Mouse (Mus musculus): Measurements from ENCODE around the gene Cyp3a41b.
"Not testable (repeated sequence)": the region's sequence is repeated elsewhere in the genome, so short reads cannot be mapped to it uniquely, and the experiment has no call there.

Gene Cyp3a41b

DNA sequence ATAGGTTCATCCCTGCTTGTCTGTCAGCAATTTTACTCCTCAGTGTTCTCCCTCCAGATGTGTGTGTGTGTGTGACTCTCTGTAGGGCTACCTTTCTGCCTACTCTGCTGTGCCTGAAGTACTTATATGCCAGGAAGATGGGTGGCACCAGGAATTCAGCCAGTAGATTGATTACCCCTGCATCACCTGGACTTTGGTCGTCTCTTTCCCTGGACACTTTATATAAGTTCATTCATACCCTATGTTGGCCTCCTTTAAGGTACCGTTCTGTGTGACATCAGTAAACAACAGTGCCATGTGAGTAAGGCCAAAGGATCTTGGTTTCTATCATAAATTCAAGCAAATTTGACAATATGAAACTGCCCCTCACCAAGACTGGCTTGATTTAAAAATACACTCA lies at the start of gene Cyp3a41b:
Gene Cyp3a41b, minus strand, starts transcription at position 101 of the 400 bp plus-strand sequence.
- not testable (repeated sequence) for DNase-seq (ENCODE audit: low read depth, low spot score)

DNA sequence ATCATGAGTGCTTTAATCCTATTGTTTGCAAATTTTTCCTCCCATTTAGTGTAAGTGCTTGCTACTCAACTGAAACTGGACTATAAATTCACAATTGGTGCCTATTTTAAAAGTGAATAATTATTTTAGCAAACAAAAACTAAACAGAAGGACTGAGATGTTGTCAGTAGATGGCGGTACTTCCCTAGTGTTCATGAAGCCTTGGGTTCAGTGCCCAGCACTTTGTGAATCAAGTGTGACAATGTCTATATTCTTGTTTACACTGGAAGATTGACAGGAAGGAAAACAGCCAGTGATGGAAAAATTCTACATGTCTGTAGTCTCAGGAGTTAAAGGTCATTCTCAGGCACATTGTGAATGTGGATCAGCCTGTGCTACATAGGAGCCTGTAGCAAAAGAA lies 47.8 kb upstream of the Cyp3a41b start:
- not testable (repeated sequence) for DNase-seq (ENCODE audit: low read depth, low spot score)

DNA sequence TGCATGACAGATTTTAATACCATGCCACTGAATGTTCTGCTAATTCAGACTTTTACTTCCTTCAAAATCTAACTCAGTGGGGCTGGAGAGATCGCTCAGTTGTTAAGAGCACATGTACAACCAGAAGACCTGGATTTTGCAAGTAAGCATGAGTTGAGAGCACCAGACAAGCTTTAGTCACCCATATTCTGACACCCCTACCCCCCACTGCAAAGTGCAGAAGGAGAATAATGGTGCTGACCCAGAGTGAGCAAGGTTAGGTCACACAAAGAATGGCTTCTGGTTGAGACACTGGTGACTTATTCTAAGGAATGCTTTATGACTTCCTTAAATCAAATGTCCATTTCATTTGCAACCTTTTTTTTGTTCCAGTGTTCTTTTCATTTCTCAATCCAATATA lies 20.4 kb upstream of the Cyp3a41b start:
- not testable (repeated sequence) for DNase-seq (ENCODE audit: low read depth, low spot score)

DNA sequence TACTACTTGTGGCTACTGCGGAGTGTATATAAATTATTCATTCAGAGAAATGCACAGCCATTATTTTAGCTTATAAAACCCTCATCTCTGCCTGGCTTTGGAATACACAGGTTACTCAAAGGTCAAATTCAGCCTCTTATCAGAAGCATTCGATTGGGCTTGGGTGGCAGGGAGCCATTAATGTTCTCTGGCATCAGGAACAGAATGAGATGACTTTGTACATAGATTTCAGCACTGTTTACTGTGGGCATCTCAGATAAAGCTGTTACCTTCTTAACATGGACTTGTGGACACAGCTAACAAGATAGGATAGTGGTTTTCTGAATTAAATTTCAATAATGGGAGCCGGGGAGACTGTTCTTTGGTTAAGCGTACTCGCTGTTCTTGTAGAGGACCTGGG lies 13.3 kb upstream of the Cyp3a41b start:
- DNase-seq (ENCODE audit: low read depth, low spot score): not testable (repeated sequence)

DNA sequence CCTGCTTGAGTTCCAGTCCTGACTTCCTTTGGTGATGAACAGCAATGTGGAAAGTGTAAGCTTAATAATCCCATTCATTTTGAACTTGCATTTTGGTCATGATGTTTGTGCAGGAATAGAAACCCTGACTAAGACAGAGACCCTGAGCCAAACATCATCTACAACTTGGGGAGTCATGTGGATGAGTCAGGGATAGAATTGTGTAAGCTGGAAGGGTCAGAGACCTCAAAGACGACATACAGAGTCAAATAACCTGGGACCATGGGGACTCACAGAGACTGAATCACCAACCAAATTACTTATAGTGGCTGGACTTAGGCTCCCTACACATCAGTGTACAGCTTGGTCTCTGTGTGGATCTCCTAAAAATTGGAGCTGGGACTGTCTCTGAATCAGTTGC lies 7.2 kb downstream of the Cyp3a41b start:
- DNase-seq (ENCODE audit: low read depth, low spot score): not testable (repeated sequence)

DNA sequence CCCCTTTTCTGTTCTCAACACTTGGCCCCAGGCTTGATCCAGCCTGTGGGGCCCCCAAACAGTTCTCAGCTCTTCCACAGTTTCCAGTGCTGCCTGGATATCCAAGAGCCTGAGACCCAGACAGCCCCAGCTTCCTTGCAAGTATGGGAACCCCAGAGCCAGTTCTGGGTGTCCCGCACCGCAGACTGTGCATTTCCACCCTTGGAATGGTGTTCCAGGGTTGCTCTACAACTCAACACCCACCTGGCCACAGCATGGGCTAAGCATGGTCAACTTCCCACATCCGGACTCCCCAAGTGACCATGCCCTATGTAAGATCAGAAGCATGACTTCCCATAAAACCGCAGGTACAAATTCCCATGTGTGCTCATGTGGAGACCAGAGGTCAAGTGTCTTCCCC lies 8.9 kb downstream of the Cyp3a41b start:
- DNase-seq (ENCODE audit: low read depth, low spot score): not testable (repeated sequence)

DNA sequence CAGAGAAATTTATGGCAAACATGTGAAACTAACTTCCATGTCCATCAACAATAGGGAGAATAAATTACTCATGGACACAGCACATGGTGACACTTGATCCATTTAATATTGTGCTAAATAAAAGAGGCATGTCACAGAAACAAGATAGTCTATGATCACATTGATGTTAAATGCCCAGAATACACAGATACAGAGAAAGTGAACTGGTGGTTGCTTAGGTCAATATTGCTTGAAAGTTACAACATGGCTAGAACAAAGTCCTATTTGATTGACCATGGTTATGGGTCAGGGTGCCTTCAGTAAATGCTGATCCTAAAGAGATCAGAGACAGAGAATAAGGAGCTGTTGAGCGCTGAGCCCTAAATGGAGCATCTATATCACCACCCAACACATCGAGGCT lies 12.6 kb downstream of the Cyp3a41b start:
- DNase-seq (ENCODE audit: low read depth, low spot score): not testable (repeated sequence)

Data from CD4-positive, CD25-positive, alpha-beta regulatory T cell, adult 2 months (primary cell).